Mouse (Mus musculus) ovary, adult 18-20 months (tissue): ENCODE measurements around the gene Kit.
A peak's percentile ranks its signal among the peaks of the same experiment; 100 is the strongest.

Experiments
- DNase-seq: peaks from one replicate; pipeline ENCODE4 v3.0.0; 2022; ENCODE audit warnings: low spot score, mixed read lengths

The Kit gene

GRCm38 (mm10) chr5:75574852-75575566, at the start of gene Kit:
Gene Kit (plus strand): TSS chr5:75574916.
- peak; percentile 72 for DNase-seq

- DNase-seq = no peak
Measured at GRCm38 (mm10) chr5:75536156-75536555, 38.6 kb upstream of the Kit start.

GRCm38 (mm10) chr5:75537717-75538116, 37.0 kb upstream of the Kit start:
- DNase-seq = no peak

DNA sequence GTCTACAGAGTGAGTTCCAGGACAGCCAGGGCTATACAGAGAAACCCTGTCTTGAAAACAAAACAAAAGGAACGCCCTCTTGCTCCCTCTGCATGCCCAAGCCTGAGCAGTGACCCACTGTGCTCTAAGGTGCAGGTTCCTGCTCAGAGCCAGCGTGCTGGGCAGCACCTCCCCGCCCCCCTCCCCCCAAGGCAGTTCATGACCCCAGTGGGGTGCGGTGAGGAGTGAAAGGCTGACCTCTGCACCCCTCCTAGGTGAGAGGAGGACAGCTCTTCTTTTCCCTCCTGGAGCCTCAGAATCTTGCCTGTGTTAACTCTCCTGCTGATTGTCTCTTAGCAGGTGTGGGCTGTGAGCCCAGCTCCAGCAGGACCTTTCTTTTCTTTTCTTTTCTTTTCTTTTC, 36.3 kb upstream of the Kit start:
- no peak for DNase-seq

DNA sequence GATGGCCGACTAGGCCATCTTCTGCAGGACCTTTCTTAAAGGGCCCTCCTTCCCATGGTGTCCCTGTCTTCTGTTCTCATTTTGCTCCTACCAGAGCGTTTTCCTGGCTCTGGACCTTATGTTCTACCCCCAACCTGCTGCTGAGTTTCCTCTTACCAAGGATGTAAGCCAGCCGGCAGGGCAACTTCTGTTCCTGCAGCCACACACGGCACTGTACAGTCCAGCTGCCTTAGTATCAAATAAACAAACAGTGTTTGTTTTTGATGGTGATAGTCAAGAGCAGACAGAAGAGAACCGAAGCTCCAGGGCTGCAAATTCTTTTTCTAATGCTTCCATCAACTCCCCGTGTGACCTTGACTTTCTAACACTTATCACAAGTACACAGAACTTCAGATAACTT, 35.6 kb upstream of the Kit start:
- no peak for DNase-seq

DNA sequence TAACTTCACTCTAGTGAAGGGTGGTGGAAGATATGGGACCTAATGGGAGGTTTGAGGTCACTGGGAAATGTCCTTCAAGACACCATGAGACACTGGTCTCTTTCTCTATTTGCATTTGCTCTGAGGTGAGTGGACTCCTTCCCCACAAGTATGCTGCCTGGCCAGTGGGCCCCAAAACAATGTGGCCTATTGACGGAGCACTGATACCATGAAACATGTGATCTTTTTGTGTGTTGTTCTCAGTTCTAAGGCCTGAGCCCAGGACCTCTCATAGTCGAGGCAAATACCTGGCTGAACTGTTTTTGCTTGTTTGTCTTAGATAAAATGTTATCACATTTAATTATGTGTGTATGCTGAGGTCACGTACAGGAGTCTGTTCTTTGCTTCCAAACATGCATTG, 31.0 kb upstream of the Kit start:
- DNase-seq = no peak

DNA sequence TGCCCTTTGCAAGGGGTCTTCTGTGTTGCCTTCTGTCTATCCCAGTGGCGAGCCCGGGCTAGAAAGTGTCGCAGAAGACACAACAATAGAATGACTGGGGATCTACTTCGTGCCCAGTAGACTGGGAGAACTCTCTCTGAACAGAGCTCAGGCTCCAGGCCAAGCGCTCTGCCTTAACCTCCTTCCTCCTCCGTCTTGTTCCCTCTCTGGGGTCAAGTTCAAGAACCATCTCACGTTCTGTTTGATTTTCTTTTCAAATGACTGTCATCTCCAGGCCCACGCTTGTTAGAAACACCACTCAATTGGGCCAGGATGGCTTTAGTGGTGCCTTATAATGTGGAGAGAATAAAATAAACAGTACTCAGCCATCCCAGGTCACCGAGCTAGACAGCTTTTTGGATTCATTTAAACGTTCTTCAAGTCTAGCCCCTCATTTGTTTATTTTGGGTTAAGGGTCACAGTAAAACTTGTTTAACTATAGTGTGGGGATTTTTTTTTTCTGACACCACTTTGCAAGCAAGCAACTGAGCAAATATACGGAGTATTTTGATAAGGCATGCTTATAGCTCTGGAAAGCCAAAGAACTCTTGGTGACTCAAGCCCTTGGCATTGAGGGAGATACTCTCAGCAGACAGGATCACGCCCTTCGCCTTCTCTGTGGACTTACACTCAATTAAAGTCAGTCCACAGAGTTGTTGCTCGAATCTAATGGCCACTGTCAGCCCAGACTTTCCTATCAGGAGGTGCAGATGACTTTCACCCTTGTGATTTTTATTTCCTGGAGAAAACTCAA, 30.0 kb upstream of the Kit start:
- DNase-seq = no peak

- no peak for DNase-seq
Measured at GRCm38 (mm10) chr5:75545265-75545643, 29.5 kb upstream of the Kit start.

GRCm38 (mm10) chr5:75553021-75553420, 21.7 kb upstream of the Kit start:
- no peak for DNase-seq

DNA sequence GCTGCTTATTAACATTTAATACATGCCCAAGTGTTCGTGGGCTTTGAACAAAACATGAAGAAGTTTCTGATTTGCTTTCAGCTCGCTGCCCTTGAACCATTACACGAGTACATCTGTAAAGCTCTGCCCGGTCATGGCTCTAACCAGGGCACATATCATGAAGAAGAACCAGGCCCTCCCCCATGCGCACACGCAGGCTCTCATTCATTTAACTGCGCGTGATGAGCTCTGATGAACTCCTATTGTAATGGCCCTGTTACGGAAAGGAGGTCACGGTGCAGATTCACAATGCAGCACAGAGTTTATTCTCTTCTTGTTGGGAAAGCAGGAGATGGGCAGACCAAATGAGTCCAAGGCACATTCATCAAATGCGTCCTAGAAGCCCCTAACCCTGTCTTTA, 17.1 kb upstream of the Kit start:
- no peak for DNase-seq

- DNase-seq = no peak
Measured at GRCm38 (mm10) chr5:75559291-75559690, 15.4 kb upstream of the Kit start.

DNA sequence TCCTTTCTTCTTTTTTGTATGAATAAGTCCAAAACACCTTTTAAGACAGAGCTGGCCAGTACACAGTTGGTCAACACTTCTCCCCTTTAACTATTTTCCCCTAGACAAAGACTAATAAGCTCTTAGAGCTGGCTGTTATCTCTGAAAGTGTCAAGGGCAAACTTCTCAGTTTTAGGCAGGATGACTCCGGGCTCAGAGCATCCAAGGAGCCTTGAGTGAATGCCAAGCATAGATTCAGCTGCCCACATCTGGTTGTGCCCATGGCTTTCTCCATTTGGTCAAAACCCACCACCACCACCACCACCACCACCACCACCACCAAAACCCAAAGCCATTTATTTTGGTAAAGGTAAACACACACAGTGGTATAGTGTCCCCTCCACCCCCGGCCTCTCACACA, 13.5 kb upstream of the Kit start:
- no peak for DNase-seq

GRCm38 (mm10) chr5:75574151-75574851, 415 bp upstream of the Kit start:
- no peak for DNase-seq

DNA sequence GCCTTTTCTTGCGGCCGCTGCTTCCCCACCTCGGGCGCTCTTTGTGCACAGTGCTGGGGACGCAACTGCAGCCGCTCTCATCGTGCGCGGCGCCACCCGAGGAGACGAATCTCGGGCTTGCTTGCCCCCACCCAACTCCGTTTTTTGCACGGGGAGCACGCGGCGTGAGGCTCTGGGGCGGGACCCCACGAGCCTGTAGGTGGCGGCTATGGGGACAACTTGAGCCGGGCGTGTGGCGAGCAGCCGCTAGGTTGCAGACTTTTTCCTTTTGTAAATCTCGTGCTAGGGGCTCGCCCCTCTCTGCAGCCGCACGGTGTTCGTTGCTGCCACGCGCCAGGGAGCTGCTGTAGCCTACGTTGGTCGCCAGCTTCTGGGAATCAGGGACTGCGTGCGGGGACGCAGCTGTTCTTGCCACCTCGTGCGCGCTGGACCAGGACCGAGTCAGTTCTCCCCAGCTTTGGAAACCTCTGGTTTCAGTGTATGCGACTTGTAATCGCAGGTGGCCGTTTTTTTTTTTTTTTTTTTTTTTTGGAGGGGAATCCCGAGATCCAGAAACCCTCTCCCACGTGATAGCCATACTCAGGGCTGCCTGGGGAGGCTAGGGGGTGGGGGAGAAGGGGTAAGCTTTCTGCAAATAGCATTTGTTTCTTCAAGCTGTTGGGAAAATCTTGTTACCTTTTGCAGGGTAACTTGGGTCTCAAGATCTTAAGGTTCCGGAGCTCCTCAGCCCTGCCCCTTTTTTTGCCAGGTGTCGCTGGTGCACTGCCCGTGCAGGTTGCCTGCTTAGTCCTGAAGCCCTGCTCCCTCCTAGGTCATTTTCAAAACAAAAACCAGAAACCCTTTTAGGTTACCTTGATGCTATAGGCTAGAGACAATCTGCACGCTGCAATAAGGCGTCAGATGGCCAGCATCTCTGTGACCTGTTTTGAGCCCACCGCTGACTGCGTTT, 1.1 kb downstream of the Kit start:
- DNase-seq = peak; percentile 28

DNA sequence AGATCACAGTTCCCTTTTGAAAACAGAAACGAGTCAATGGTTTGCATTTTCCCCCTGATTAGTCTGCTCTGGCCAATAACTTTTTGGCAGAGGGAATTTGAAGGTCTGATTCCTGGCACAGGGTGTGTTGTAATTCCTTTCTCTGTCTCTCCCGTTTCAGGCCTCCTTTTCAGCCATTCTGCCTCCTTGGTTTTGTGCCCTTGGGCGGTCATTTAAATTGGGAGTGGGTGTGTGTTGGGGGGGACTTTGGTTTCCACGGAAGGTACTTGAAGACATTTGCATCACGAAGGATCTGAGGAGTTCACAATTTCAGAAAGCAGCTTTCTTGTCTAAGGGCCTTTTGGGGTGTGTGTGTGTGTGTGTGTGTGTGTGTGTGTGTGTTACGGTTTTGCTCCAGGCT, 2.0 kb downstream of the Kit start:
- no peak for DNase-seq

DNA sequence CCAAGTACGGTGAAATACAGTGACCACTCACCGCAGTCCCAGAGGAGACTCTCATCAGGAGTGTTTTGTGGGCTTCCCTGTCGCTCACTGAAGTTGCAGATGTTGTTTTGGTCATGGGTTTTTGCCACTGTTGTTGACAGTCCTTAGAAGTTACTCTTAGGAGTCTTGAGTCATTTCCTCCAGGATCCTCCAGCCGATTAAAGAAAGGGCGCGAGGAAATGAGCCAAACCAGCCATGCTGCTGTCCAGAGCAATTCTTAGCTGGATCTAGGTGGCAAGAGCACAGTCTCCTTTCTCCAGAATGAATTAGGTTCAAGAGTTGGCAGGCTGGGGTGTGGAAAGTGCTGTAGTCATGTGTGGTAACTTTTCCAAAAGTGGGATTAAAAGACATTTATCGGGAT, 3.4 kb downstream of the Kit start:
- DNase-seq = no peak

DNA sequence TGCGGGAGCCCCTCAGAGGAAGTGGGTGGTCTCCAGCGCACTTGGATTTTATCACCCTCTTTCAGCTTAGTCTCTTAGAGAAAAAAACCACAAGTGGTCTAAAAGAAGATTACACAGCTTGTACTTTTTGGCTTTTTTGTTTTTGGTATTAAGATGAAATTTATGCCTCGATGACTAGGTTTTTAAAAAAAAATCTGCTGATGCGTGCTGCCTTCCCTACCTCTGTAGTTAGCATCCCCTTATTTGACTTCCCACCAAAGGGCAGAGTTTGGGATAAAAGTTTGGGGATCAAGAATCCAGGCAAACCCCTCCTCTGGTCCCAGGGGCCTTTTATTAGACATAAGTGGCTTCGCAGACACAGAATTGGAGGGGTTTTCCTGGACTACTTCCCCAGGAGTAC, 4.5 kb downstream of the Kit start:
- no peak for DNase-seq

GRCm38 (mm10) chr5:75579646-75580268, 5.0 kb downstream of the Kit start:
- no peak for DNase-seq

GRCm38 (mm10) chr5:75581926-75582325, 7.2 kb downstream of the Kit start:
- DNase-seq = no peak

- DNase-seq = no peak
Measured at GRCm38 (mm10) chr5:75587781-75588180, 13.1 kb downstream of the Kit start.

DNA sequence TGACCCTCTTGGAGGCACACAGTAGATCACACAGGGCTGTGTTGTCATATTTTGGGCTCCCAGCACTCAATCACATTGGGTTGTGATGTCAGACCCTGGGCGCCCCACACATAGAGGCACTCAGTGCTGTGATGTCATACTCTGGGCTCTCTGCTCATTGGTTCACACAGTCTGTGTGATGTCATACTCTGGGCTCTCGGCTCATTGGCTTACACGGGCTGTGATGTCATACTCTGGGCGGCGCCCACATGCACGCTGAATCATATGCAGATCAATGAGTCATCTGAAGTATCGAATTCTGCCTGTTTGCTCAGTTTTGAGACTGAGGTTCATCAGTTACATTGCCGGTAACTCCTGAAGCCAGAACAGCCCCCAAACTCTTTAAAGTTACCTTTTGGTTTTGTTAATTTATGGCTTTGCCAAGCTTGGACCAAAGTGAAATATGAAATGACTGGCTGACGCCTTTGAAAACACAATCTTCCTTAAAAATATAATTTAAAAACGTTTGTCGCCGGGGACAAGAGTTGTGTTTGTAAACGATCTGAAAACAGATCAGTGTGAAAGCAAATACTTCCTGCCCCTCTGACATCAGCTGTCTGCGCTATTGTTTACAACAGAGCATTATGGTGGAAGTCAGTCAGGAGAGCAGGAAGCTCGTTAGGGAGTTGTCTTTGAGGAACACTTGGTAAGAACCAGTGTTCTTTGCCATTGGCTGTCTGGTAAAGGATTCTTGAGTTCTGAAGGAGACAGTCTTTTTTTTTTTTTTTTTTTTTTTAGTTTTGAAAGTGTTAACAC, 15.0 kb downstream of the Kit start:
- no peak for DNase-seq
